Mouse (Mus musculus): ENCODE data around the gene Foxd2. TPM values are rescaled to one million over a fixed set of nuclear protein-coding genes. Genes with fewer than 3 reads are reported as not detected.

The Foxd2 gene
- 0.06 TPM in 1 of 2 replicates, not detected in the other for polyA plus RNA-seq (2015; fragmentation: Nextera tagmentation; extraction: Ambion mirVana)

GRCm38 (mm10) chr4:114908829-114909601, at the start of gene Foxd2:
TSS of gene Foxd2 (minus strand) at chr4:114908873.
- DNase-seq (ENCODE audit: low spot score) (peak; percentile 92), ATAC-seq (ENCODE audit: low FRiP score, low TSS enrichment) (peak; percentile 90)
- peak within 1 kb of the TSS; percentile 38; the same call in 1 of the 2 replicates for H3K9ac ChIP-seq (ENCODE audit: low read length)
- H3K27ac ChIP-seq (replicated peaks), result no peak within 1 kb of the TSS
- peaks cover 47% of the 10 kb centered on the region; the same call in 1 of the 2 replicates for H3K27me3 ChIP-seq (ENCODE audit: control insufficient read depth, insufficient read depth, low read length)
- no peaks in the 10 kb centered on the region for H3K36me3 ChIP-seq (ENCODE audit: control insufficient read depth, insufficient read depth, low read length)
- H3K4me1 ChIP-seq (replicated peaks; ENCODE audit: control insufficient read depth, insufficient read depth), result 0 out of 2 replicates have a peak, but pooled peaks cover 3% of the 10 kb centered on the region
- no peak for TF ChIP-seq EP300 (optimal IDR thresholded peaks at IDR 0.05)
- TF ChIP-seq CTCF (IDR thresholded peaks at IDR 0.05; ENCODE audit: low read depth), result peak; percentile 84
- H3K9me3 ChIP-seq (ENCODE audit: control insufficient read depth, low read length), result no peaks in the 10 kb centered on the region
- H3K4me3 ChIP-seq (ENCODE audit: low read depth, low read length), result peak within 1 kb of the TSS; percentile 51
- peak within 1 kb of the TSS; percentile 88 for H3K4me2 ChIP-seq (replicated peaks; ENCODE audit: low read depth)
- WGBS, result under 1% methylated on average over 51 of the region's 64 CpGs

GRCm38 (mm10) chr4:114958231-114958630, 49.6 kb upstream of the Foxd2 start:
- Histone ChIP-seq H3K9ac (ENCODE audit: low read length) (no peak overlapping the region), H3K4me2 (replicated peaks; ENCODE audit: low read depth) (no peak overlapping the region), H3K27me3 (ENCODE audit: control insufficient read depth, insufficient read depth, low read length) (no peaks in the 10 kb centered on the region), H3K4me3 (ENCODE audit: low read depth, low read length) (no peak overlapping the region), H3K27ac (replicated peaks) (no peak overlapping the region), H3K4me1 (replicated peaks; ENCODE audit: control insufficient read depth, insufficient read depth) (no peaks in the 10 kb centered on the region), H3K9me3 (ENCODE audit: control insufficient read depth, low read length) (no peaks in the 10 kb centered on the region), H3K36me3 (ENCODE audit: control insufficient read depth, insufficient read depth, low read length) (0 out of 2 replicates have a peak, but pooled peaks cover 2% of the 10 kb centered on the region)
- WGBS, result 65% methylated on average over 2 of the region's 2 CpGs
- no peak for TF ChIP-seq CTCF (IDR thresholded peaks at IDR 0.05; ENCODE audit: low read depth)
- no peak for TF ChIP-seq EP300 (optimal IDR thresholded peaks at IDR 0.05)
- no peak for DNase-seq (ENCODE audit: low spot score)
- ATAC-seq (ENCODE audit: low FRiP score, low TSS enrichment), result no peak

- Histone ChIP-seq H3K27ac (replicated peaks) (no peak overlapping the region), H3K9ac (ENCODE audit: low read length) (no peak overlapping the region), H3K27me3 (ENCODE audit: control insufficient read depth, insufficient read depth, low read length) (no peaks in the 10 kb centered on the region), H3K4me3 (ENCODE audit: low read depth, low read length) (no peak overlapping the region), H3K9me3 (ENCODE audit: control insufficient read depth, low read length) (no peaks in the 10 kb centered on the region), H3K36me3 (ENCODE audit: control insufficient read depth, insufficient read depth, low read length) (0 out of 2 replicates have a peak, but pooled peaks cover 2% of the 10 kb centered on the region), H3K4me1 (replicated peaks; ENCODE audit: control insufficient read depth, insufficient read depth) (no peaks in the 10 kb centered on the region), H3K4me2 (replicated peaks; ENCODE audit: low read depth) (no peak overlapping the region)
- DNase-seq (ENCODE audit: low spot score), result no peak
- no peak for ATAC-seq (ENCODE audit: low FRiP score, low TSS enrichment)
- TF ChIP-seq EP300 (optimal IDR thresholded peaks at IDR 0.05), result no peak
- no peak for TF ChIP-seq CTCF (IDR thresholded peaks at IDR 0.05; ENCODE audit: low read depth)
These were observed 48.7 kb upstream of the Foxd2 start for GRCm38 (mm10) chr4:114957403-114957802.

GRCm38 (mm10) chr4:114953172-114953571, 44.5 kb upstream of the Foxd2 start:
- Histone ChIP-seq H3K4me2 (replicated peaks; ENCODE audit: low read depth) (no peak overlapping the region), H3K36me3 (ENCODE audit: control insufficient read depth, insufficient read depth, low read length) (no peaks in the 10 kb centered on the region), H3K27me3 (ENCODE audit: control insufficient read depth, insufficient read depth, low read length) (no peaks in the 10 kb centered on the region), H3K9ac (ENCODE audit: low read length) (no peak overlapping the region), H3K27ac (replicated peaks) (no peak overlapping the region), H3K4me3 (ENCODE audit: low read depth, low read length) (no peak overlapping the region), H3K4me1 (replicated peaks; ENCODE audit: control insufficient read depth, insufficient read depth) (no peaks in the 10 kb centered on the region), H3K9me3 (ENCODE audit: control insufficient read depth, low read length) (no peaks in the 10 kb centered on the region)
- TF ChIP-seq EP300 (optimal IDR thresholded peaks at IDR 0.05), result no peak
- TF ChIP-seq CTCF (IDR thresholded peaks at IDR 0.05; ENCODE audit: low read depth), result no peak
- ATAC-seq (ENCODE audit: low FRiP score, low TSS enrichment) (no peak), DNase-seq (ENCODE audit: low spot score) (no peak)
- 66% methylated on average over 3 of the region's 3 CpGs for WGBS

- H3K4me2 ChIP-seq (replicated peaks; ENCODE audit: low read depth), result no peak overlapping the region
- no peak overlapping the region for H3K4me3 ChIP-seq (ENCODE audit: low read depth, low read length)
- no peaks in the 10 kb centered on the region for H3K27me3 ChIP-seq (ENCODE audit: control insufficient read depth, insufficient read depth, low read length)
- no peak overlapping the region for H3K9ac ChIP-seq (ENCODE audit: low read length)
- TF ChIP-seq CTCF (IDR thresholded peaks at IDR 0.05; ENCODE audit: low read depth) (no peak), EP300 (optimal IDR thresholded peaks at IDR 0.05) (no peak)
- no peaks in the 10 kb centered on the region for H3K4me1 ChIP-seq (replicated peaks; ENCODE audit: control insufficient read depth, insufficient read depth)
- H3K9me3 ChIP-seq (ENCODE audit: control insufficient read depth, low read length), result no peaks in the 10 kb centered on the region
- DNase-seq (ENCODE audit: low spot score), result no peak
- H3K36me3 ChIP-seq (ENCODE audit: control insufficient read depth, insufficient read depth, low read length), result no peaks in the 10 kb centered on the region
- 41% methylated on average over 7 of the region's 7 CpGs for WGBS
- no peak for ATAC-seq (ENCODE audit: low FRiP score, low TSS enrichment)
- H3K27ac ChIP-seq (replicated peaks), result no peak overlapping the region
These were observed 39.3 kb upstream of the Foxd2 start for GRCm38 (mm10) chr4:114947852-114948481.

- Histone ChIP-seq H3K9ac (ENCODE audit: low read length) (no peak overlapping the region), H3K9me3 (ENCODE audit: control insufficient read depth, low read length) (no peaks in the 10 kb centered on the region), H3K4me1 (replicated peaks; ENCODE audit: control insufficient read depth, insufficient read depth) (no peaks in the 10 kb centered on the region), H3K27me3 (ENCODE audit: control insufficient read depth, insufficient read depth, low read length) (no peaks in the 10 kb centered on the region), H3K4me2 (replicated peaks; ENCODE audit: low read depth) (no peak overlapping the region), H3K36me3 (ENCODE audit: control insufficient read depth, insufficient read depth, low read length) (no peaks in the 10 kb centered on the region), H3K4me3 (ENCODE audit: low read depth, low read length) (no peak overlapping the region), H3K27ac (replicated peaks) (no peak overlapping the region)
- TF ChIP-seq EP300 (optimal IDR thresholded peaks at IDR 0.05) (no peak), CTCF (IDR thresholded peaks at IDR 0.05; ENCODE audit: low read depth) (peak; percentile 96)
- 18% methylated on average over 6 of the region's 6 CpGs for WGBS
- ATAC-seq (ENCODE audit: low FRiP score, low TSS enrichment), result peak; percentile 77
- DNase-seq (ENCODE audit: low spot score), result peak; percentile 79
These were observed 38.7 kb upstream of the Foxd2 start for GRCm38 (mm10) chr4:114947395-114947794.

All from stomach, postnatal 0 days (tissue).